Mouse (Mus musculus) gastrocnemius, adult 8-10 months (tissue): ENCODE data around the gene Olfr1239. TPM values are rescaled to one million over a fixed set of nuclear protein-coding genes. Genes with fewer than 3 reads are reported as not detected.

Source experiments
- DNase-seq, 2 experiments: peaks; one replicate each; pipeline ENCODE4 v3.0.0; 2022; ENCODE audit warnings: low spot score in 2 of 2
- total RNA-seq, 4 experiments: library from RNA; stranded (reverse); gene quantifications; 2 replicates each; pipeline ENCODE4 v1.2.4; 2022

Olfr1239 gene
- total RNA-seq, result not detected

GRCm38 (mm10) chr2:89420307-89420706 lies at the start of gene Olfr1239:
Olfr1239 (minus strand) TSS chr2:89420407.
- DNase-seq, result no peak

GRCm38 (mm10) chr2:89442900-89443299 lies 22.7 kb upstream of the Olfr1239 start, which contains the start of gene Olfr1240:
Olfr1240 (minus strand) TSS chr2:89443000.
- no peak for DNase-seq

DNA sequence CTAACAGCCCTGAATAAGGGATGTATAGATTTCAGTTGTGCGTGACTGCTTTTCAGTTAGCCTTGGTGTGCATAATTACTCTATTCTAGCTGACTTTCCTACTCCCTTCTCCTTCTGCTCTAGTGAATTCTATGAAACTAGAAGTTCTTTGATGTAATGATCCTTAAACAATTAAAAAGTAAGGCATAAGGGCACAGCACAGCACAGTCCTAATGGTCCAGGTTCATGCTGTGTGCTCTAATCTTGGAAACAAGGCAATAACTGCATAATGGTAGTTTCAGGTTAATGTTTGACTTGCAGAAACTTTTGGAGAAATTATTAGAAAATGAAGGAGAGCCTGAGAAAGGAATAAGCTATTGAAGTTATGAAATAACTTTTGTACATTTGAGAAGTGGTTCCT lies 5.7 kb downstream of the Olfr1239 start:
- no peak for DNase-seq

DNA sequence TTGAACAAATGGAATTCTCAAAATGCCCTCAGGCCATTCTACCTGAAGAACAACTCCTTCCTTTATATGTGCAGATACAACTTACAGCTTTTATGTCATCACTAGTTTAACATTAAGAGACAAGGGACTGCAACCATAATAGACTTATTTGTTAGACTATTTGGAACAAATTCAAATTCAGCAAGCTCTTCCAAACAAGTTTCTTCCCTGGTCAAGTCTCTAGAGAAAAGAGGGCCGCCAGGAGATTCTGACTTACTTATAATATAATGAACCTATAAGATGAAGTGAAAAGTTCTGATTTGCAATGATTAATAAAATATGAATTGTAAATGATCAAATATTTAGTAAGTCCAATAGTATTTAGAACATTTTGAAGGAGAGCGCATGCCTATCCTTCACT lies 10.6 kb downstream of the Olfr1239 start, which contains the start of gene Olfr1238:
Olfr1238 (minus strand) TSS at position 101 of the 400 bp plus-strand sequence.
- DNase-seq, result no peak

GRCm38 (mm10) chr2:89400882-89401281 lies 19.3 kb downstream of the Olfr1239 start:
- DNase-seq, result no peak

Other genes starting within 250 kb of the Olfr1239 start
- not detected for gene Olfr1225, start 245.7 kb downstream of the Olfr1239 start, total RNA-seq
- gene Olfr1226, start 220.4 kb downstream of the Olfr1239 start, total RNA-seq, result not detected
- not detected for gene Olfr1228, start 166.3 kb downstream of the Olfr1239 start, total RNA-seq
- not detected for gene Olfr1229, start 132.4 kb downstream of the Olfr1239 start, total RNA-seq
- not detected for gene Olfr1230, start 123.1 kb downstream of the Olfr1239 start, total RNA-seq
- not detected for gene Olfr1231, start 113.3 kb downstream of the Olfr1239 start, total RNA-seq
- not detected for gene Olfr1232, start 90.7 kb downstream of the Olfr1239 start, total RNA-seq
- not detected for gene Olfr1233, start 78.0 kb downstream of the Olfr1239 start, total RNA-seq
- gene Olfr1234, start 55.5 kb downstream of the Olfr1239 start, total RNA-seq, result not detected
- not detected for gene Olfr1238, start 10.7 kb downstream of the Olfr1239 start, total RNA-seq
- gene Olfr1240, start 22.6 kb upstream of the Olfr1239 start, total RNA-seq, result not detected
- gene Olfr1241, start 66.7 kb upstream of the Olfr1239 start, total RNA-seq, result not detected
- not detected for gene Olfr1242, start 77.9 kb upstream of the Olfr1239 start, total RNA-seq
- gene Olfr1243, start 111.1 kb upstream of the Olfr1239 start, total RNA-seq, result not detected
- gene Olfr1245, start 158.0 kb upstream of the Olfr1239 start, total RNA-seq, result not detected
- not detected for gene Olfr1246, start 172.8 kb upstream of the Olfr1239 start, total RNA-seq
- gene Olfr1247, start 193.7 kb upstream of the Olfr1239 start, total RNA-seq, result under 1 TPM in 1 of 4 experiments, not detected in 3; 0.10 TPM
- not detected for gene Olfr1248, start 197.8 kb upstream of the Olfr1239 start, total RNA-seq
- not detected for gene Olfr1249, start 214.6 kb upstream of the Olfr1239 start, total RNA-seq
- not detected for gene Olfr1250, start 241.1 kb upstream of the Olfr1239 start, total RNA-seq